Mouse (Mus musculus): ENCODE data around the gene Ppp1r14a. TPM values are rescaled to one million over a fixed set of nuclear protein-coding genes. Genes with fewer than 3 reads are reported as not detected.

Gene Ppp1r14a
- polyA plus RNA-seq, 1 experiment from 2014 or later: 64.8 TPM

DNA sequence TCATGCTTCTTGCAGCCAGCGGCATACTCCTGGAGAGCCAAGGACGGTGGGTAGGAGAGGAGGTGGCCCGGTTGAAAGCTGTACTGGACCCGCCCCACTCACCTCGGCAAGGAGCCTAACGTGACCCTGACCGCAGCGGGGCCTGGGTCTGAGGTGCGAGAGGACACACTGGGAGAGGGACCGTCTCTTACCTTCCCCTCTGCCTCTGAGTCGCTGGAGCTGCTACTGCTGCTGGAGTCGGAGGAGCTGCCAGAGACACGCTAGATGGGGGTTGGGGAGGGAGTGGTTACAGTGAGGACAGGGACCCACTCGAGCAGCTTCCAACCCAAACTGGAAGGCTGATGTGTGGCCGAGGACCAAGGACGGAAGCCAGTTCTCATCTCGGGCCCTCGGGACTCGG is 41.4 kb upstream of the Ppp1r14a start:
- no peak for TF ChIP-seq CTCF (IDR thresholded peaks at IDR 0.05; ENCODE audit: low read depth)
- no peak for TF ChIP-seq EP300 (optimal IDR thresholded peaks at IDR 0.05)
- Histone ChIP-seq H3K4me2 (replicated peaks; ENCODE audit: low read depth) (peak overlapping the region; percentile 46), H3K9ac (ENCODE audit: low read length) (peak overlapping the region; percentile 70), H3K27ac (replicated peaks) (peak overlapping the region; percentile 90), H3K36me3 (ENCODE audit: control insufficient read depth, insufficient read depth, low read length) (0 out of 2 replicates have a peak, but pooled peaks cover 2% of the 10 kb centered on the region), H3K4me3 (ENCODE audit: low read depth, low read length) (peak overlapping the region; percentile 48), H3K9me3 (ENCODE audit: control insufficient read depth, low read length) (no peaks in the 10 kb centered on the region), H3K4me1 (replicated peaks; ENCODE audit: control insufficient read depth, insufficient read depth) (no peaks in the 10 kb centered on the region), H3K27me3 (ENCODE audit: control insufficient read depth, insufficient read depth, low read length) (no peaks in the 10 kb centered on the region)
- peak; percentile 47 for DNase-seq (ENCODE audit: low spot score)
- 26% methylated on average over 19 of the region's 19 CpGs for WGBS
- 0 out of 2 replicates have a peak, but pooled peaks have one; percentile 8 for ATAC-seq (ENCODE audit: low FRiP score, low TSS enrichment)

GRCm38 (mm10) chr7:29248261-29248841 is 40.8 kb upstream of the Ppp1r14a start, which contains the start of gene 2200002D01Rik:
2200002D01Rik (minus strand) TSS chr7:29248466.
- peak; percentile 85 for ATAC-seq (ENCODE audit: low FRiP score, low TSS enrichment)
- TF ChIP-seq CTCF (IDR thresholded peaks at IDR 0.05; ENCODE audit: low read depth): peak; percentile 47; the same call in 1 of the 2 replicates
- no peak for TF ChIP-seq EP300 (optimal IDR thresholded peaks at IDR 0.05)
- peak within 1 kb of the TSS; percentile 48 for H3K4me3 ChIP-seq (ENCODE audit: low read depth, low read length)
- peak within 1 kb of the TSS; percentile 46 for H3K4me2 ChIP-seq (replicated peaks; ENCODE audit: low read depth)
- peak; percentile 91 for DNase-seq (ENCODE audit: low spot score)
- WGBS: 30% methylated on average over 20 of the region's 20 CpGs
- H3K9ac ChIP-seq (ENCODE audit: low read length): peak within 1 kb of the TSS; percentile 70
- no peaks in the 10 kb centered on the region for H3K4me1 ChIP-seq (replicated peaks; ENCODE audit: control insufficient read depth, insufficient read depth)
- no peaks in the 10 kb centered on the region for H3K9me3 ChIP-seq (ENCODE audit: control insufficient read depth, low read length)
- no peaks in the 10 kb centered on the region for H3K27me3 ChIP-seq (ENCODE audit: control insufficient read depth, insufficient read depth, low read length)
- 0 out of 2 replicates have a peak, but pooled peaks cover 2% of the 10 kb centered on the region for H3K36me3 ChIP-seq (ENCODE audit: control insufficient read depth, insufficient read depth, low read length)
- peak within 1 kb of the TSS; percentile 90 for H3K27ac ChIP-seq (replicated peaks)

DNA sequence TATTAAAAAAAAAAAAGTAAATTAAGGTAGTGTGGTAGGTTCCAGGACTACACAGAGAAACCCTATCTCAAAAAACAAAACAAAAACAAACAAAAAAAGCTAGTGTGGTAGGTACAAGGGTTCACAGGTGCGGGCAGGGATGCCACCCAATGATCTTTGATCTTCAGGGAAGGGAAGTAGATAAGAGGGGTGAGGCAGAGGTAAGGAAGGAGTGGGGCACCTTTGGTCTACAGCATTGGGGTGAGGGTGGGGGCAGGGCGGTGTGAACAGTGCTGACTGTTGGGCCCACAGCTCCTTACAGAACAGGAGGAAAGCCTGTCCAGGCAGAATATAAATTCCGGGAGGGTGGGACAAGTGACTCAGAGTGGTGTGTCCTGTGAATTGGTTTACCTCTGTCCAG is 37.9 kb upstream of the Ppp1r14a start:
- H3K36me3 ChIP-seq (ENCODE audit: control insufficient read depth, insufficient read depth, low read length): no peaks in the 10 kb centered on the region
- DNase-seq (ENCODE audit: low spot score): peak; percentile 89
- no peaks in the 10 kb centered on the region for H3K4me1 ChIP-seq (replicated peaks; ENCODE audit: control insufficient read depth, insufficient read depth)
- H3K4me2 ChIP-seq (replicated peaks; ENCODE audit: low read depth): no peak overlapping the region
- H3K27me3 ChIP-seq (ENCODE audit: control insufficient read depth, insufficient read depth, low read length): no peaks in the 10 kb centered on the region
- 47% methylated on average over 3 of the region's 3 CpGs for WGBS
- H3K9me3 ChIP-seq (ENCODE audit: control insufficient read depth, low read length): no peaks in the 10 kb centered on the region
- no peak for TF ChIP-seq EP300 (optimal IDR thresholded peaks at IDR 0.05)
- TF ChIP-seq CTCF (IDR thresholded peaks at IDR 0.05; ENCODE audit: low read depth): no peak
- H3K27ac ChIP-seq (replicated peaks): peak overlapping the region; percentile 79
- ATAC-seq (ENCODE audit: low FRiP score, low TSS enrichment): peak; percentile 80
- no peak overlapping the region for H3K9ac ChIP-seq (ENCODE audit: low read length)
- H3K4me3 ChIP-seq (ENCODE audit: low read depth, low read length): no peak overlapping the region

DNA sequence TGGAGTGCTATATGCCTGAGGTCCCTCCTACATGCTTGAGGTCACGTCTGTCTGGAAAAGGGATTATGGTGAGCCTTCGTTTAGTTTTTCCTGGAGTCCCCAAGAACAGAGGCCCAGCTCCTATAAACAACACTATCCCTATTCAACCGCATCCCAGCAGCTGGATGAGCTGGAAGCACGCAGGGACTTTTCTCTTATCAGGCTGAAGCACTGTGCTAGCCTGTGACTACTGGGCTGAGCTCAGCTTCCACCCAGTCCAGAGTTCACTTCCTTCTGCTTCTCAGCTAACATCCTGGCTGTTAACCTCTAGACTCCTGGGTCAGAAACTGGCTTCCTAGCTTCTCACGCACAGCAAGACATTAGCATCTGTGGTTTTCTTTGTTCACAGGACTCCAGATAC is 35.3 kb upstream of the Ppp1r14a start:
- no peak overlapping the region for H3K4me2 ChIP-seq (replicated peaks; ENCODE audit: low read depth)

GRCm38 (mm10) chr7:29255875-29256274 is 33.2 kb upstream of the Ppp1r14a start:
- Histone ChIP-seq H3K36me3 (ENCODE audit: control insufficient read depth, insufficient read depth, low read length) (no peaks in the 10 kb centered on the region; the same call in 1 of the 2 replicates), H3K4me1 (replicated peaks; ENCODE audit: control insufficient read depth, insufficient read depth) (no peaks in the 10 kb centered on the region), H3K9me3 (ENCODE audit: control insufficient read depth, low read length) (no peaks in the 10 kb centered on the region), H3K4me3 (ENCODE audit: low read depth, low read length) (no peak overlapping the region), H3K4me2 (replicated peaks; ENCODE audit: low read depth) (no peak overlapping the region), H3K27ac (replicated peaks) (no peak overlapping the region), H3K27me3 (ENCODE audit: control insufficient read depth, insufficient read depth, low read length) (no peaks in the 10 kb centered on the region), H3K9ac (ENCODE audit: low read length) (no peak overlapping the region)
- ATAC-seq (ENCODE audit: low FRiP score, low TSS enrichment) (no peak), DNase-seq (ENCODE audit: low spot score) (no peak)
- WGBS: 67% methylated on average over 4 of the region's 4 CpGs
- TF ChIP-seq CTCF (IDR thresholded peaks at IDR 0.05; ENCODE audit: low read depth): no peak
- no peak for TF ChIP-seq EP300 (optimal IDR thresholded peaks at IDR 0.05)

More for the DNA sequence above, 35.3 kb upstream of the Ppp1r14a start:
- Histone ChIP-seq H3K9me3 (ENCODE audit: control insufficient read depth, low read length) (no peaks in the 10 kb centered on the region), H3K27ac (replicated peaks) (peak overlapping the region; percentile 74), H3K27me3 (ENCODE audit: control insufficient read depth, insufficient read depth, low read length) (no peaks in the 10 kb centered on the region), H3K4me1 (replicated peaks; ENCODE audit: control insufficient read depth, insufficient read depth) (no peaks in the 10 kb centered on the region), H3K9ac (ENCODE audit: low read length) (no peak overlapping the region), H3K36me3 (ENCODE audit: control insufficient read depth, insufficient read depth, low read length) (no peaks in the 10 kb centered on the region; the same call in 1 of the 2 replicates), H3K4me3 (ENCODE audit: low read depth, low read length) (no peak overlapping the region)
- DNase-seq (ENCODE audit: low spot score) (peak; percentile 61), ATAC-seq (ENCODE audit: low FRiP score, low TSS enrichment) (peak; percentile 66)
- WGBS: 31% methylated on average over 5 of the region's 5 CpGs
- no peak for TF ChIP-seq CTCF (IDR thresholded peaks at IDR 0.05; ENCODE audit: low read depth)
- no peak for TF ChIP-seq EP300 (optimal IDR thresholded peaks at IDR 0.05)

DNA sequence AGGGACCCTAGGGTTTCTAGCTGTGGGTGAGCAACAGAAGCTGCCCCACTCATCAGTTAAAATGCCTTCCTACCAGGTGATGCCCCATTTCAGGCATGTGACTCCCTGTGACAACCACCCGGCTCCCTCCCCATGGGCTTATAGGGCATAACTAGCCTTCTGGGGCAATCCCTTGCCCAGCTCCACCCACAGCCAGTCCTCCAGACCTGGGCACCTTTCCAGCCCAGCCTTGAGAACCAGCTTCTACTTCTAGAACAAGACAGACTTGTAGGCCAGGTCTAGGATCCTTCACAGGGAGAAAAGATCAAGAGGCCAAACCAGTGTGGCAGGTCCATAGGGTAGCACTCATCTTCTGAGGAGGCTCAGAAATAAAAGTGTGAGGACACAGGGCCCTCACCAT is 31.7 kb upstream of the Ppp1r14a start:
- Histone ChIP-seq H3K36me3 (ENCODE audit: control insufficient read depth, insufficient read depth, low read length) (no peaks in the 10 kb centered on the region; the same call in 1 of the 2 replicates), H3K27me3 (ENCODE audit: control insufficient read depth, insufficient read depth, low read length) (no peaks in the 10 kb centered on the region), H3K27ac (replicated peaks) (peak overlapping the region; percentile 30), H3K4me1 (replicated peaks; ENCODE audit: control insufficient read depth, insufficient read depth) (no peaks in the 10 kb centered on the region), H3K4me3 (ENCODE audit: low read depth, low read length) (no peak overlapping the region), H3K9me3 (ENCODE audit: control insufficient read depth, low read length) (no peaks in the 10 kb centered on the region), H3K9ac (ENCODE audit: low read length) (0 out of 2 replicates have a peak overlapping the region, but pooled peaks have one; percentile 1), H3K4me2 (replicated peaks; ENCODE audit: low read depth) (no peak overlapping the region)
- ATAC-seq (ENCODE audit: low FRiP score, low TSS enrichment): no peak; the same call in 1 of the 2 replicates
- no peak for DNase-seq (ENCODE audit: low spot score)
- TF ChIP-seq CTCF (IDR thresholded peaks at IDR 0.05; ENCODE audit: low read depth): no peak
- TF ChIP-seq EP300 (optimal IDR thresholded peaks at IDR 0.05): no peak
- 64% methylated on average over 1 of the region's 1 CpGs for WGBS

All from stomach, postnatal 0 days (tissue).